Mouse (Mus musculus) forebrain, embryonic 16.5 days (tissue): Measurements from ENCODE around the gene Gm12800. TPM values are rescaled to one million over a fixed set of nuclear protein-coding genes. Genes with fewer than 3 reads are reported as not detected.
"Not testable (repeated sequence)": the region's sequence is repeated elsewhere in the genome, so short reads cannot be mapped to it uniquely, and the experiment has no call there.

ENCODE experiments used
- ATAC-seq: fragments of 200-750 bp; cut with Nextera tagmentation; 2 replicates; pipeline ENCODE4 v1.8.0; 2017; ENCODE audit warnings: mild to moderate bottlenecking, moderate library complexity
- H3K27ac ChIP-seq: fragments of 300-500 bp; sonication (generic); 2 replicates; pipeline ENCODE4 v1.5.1; 2014; ENCODE audit warnings: low read length, control low read depth
- H3K27me3 ChIP-seq: fragments of 300-500 bp; sonication (generic); replicated peaks from 2 replicates; pipeline ENCODE4 v1.6.1; 2014; ENCODE audit warnings: low read length; ENCODE audit not compliant: control insufficient read depth, insufficient read depth
- H3K36me3 ChIP-seq: fragments of 300-500 bp; sonication (generic); 2 replicates; pipeline ENCODE4 v1.6.1; 2014; ENCODE audit not compliant: control insufficient read depth, insufficient read depth
- H3K4me1 ChIP-seq: fragments of 300-500 bp; sonication (generic); replicated peaks from 2 replicates; pipeline ENCODE4 v1.6.1; 2014; ENCODE audit warnings: low read length; ENCODE audit not compliant: control insufficient read depth, insufficient read depth
- H3K4me2 ChIP-seq: fragments of 300-500 bp; sonication (generic); 2 replicates; pipeline ENCODE4 v1.6.1; 2014; ENCODE audit warnings: mild to moderate bottlenecking, low read length, control low read depth
- H3K4me3 ChIP-seq: fragments of 300-500 bp; sonication (generic); replicated peaks from 2 replicates; pipeline ENCODE4 v1.5.1; 2014; ENCODE audit warnings: mild to moderate bottlenecking, low read length, control low read depth
- H3K9ac ChIP-seq: fragments of 300-500 bp; sonication (generic); replicated peaks from 2 replicates; pipeline ENCODE4 v1.6.1; 2014; ENCODE audit warnings: low read depth, low read length, control low read depth
- H3K9me3 ChIP-seq: fragments of 300-500 bp; sonication (generic); 2 replicates; pipeline ENCODE4 v1.6.1; 2016; ENCODE audit warnings: low read length; ENCODE audit not compliant: control insufficient read depth
- WGBS: fragments of 180-500 bp; shearing (Covaris S2); extraction: QIAGEN DNeasy Blood & Tissue Kit; methylation state at CpG from one replicate; pipeline ENCODE4 v1.1.7; 2014; 5-methylcytosine and 5-hydroxymethylcytosine counted together
- polyA plus RNA-seq: library from polyadenylated mRNA; unstranded; fragments of >200 nt; fragmentation: Nextera tagmentation; extraction: Ambion mirVana; gene quantifications from 2 replicates; pipeline ENCODE4 v1.2.1, GENCODE M21; 2015

Gm12800 gene
- not detected in 2 replicates for polyA plus RNA-seq

DNA sequence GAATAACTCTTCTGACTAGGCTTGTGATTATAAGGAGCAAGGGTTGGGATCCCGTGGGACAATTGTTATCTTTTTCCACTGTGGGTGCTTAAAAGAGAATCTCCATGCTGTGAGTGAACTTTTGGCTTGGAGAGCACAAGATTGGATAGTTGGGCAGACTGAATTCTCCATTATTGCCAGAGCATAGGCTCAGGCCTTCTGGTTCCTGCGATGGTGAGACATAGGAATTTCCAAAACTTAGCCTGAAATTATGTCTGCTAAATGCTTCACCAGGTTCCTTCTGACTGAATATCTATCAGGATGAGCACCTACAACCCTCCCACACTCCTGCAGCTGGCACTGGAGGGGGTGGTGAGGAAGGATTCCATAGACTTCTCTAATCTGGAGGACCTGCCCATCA lies at the start of gene Gm12800:
Gene Gm12800 (plus strand): TSS at position 301 of the 400 bp plus-strand sequence.
- H3K9ac ChIP-seq, H3K4me1 ChIP-seq, H3K36me3 ChIP-seq, H3K9me3 ChIP-seq, H3K27me3 ChIP-seq, H3K4me2 ChIP-seq, H3K27ac ChIP-seq, ATAC-seq, H3K4me3 ChIP-seq: not testable (repeated sequence)
- WGBS: 94% methylated on average over 1 of the region's 2 CpGs

DNA sequence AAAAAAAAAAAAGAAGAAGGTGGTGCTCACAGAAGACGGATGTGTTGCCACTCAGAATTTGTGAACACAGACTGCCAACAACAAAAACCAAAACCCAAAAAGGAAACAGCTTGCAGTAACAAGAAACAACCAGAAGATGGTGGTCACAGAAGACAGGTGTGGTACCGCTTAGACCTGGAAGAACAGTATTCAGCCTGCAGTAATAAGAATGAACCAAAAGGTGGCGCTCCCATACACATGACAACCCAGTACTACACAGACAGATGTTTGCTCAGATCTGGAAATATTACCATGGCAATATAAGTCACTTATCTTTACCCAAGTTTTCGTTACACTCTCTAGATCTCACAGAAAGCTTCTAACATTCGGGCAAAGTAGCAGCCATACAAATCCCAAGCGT lies 48.0 kb upstream of the Gm12800 start:
- Histone ChIP-seq H3K36me3 (no peaks in the 10 kb centered on the region), H3K9me3 (no peaks in the 10 kb centered on the region), H3K27me3 (no peaks in the 10 kb centered on the region), H3K4me2 (no peak overlapping the region), H3K27ac (no peak overlapping the region), H3K4me1 (no peaks in the 10 kb centered on the region), H3K4me3 (no peak overlapping the region), H3K9ac (no peak overlapping the region)
- WGBS: 52% methylated on average over 6 of the region's 6 CpGs
- ATAC-seq: no peak

DNA sequence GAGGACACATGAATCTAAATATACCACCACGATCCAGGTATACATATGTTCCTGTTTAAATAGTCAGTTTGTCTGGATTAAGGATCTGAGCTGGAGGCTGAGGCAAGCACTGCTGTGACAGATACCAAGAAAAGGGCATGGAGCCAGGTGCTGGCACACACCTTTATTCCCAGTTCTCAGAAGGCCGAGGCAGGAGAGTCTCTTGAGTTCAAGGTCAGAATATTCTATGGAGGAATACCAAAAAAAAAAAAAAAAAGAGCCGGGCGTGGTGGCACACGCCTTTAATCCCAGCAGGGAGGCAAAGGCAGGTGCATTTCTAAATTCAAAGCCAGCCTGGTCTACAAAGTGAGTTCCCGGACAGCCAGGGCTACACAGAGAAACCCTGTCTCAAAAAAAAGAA lies 46.6 kb upstream of the Gm12800 start:
- 94% methylated on average over 6 of the region's 6 CpGs for WGBS
- no peak overlapping the region for H3K4me2 ChIP-seq
- no peaks in the 10 kb centered on the region for H3K27me3 ChIP-seq
- no peak for ATAC-seq
- no peaks in the 10 kb centered on the region for H3K9me3 ChIP-seq
- no peak overlapping the region for H3K4me3 ChIP-seq
- H3K27ac ChIP-seq: no peak overlapping the region
- H3K9ac ChIP-seq: no peak overlapping the region
- no peaks in the 10 kb centered on the region for H3K4me1 ChIP-seq
- no peaks in the 10 kb centered on the region for H3K36me3 ChIP-seq

- WGBS: 67% methylated on average over 2 of the region's 2 CpGs
- not testable (repeated sequence) for H3K4me1 ChIP-seq, H3K4me2 ChIP-seq, ATAC-seq, H3K4me3 ChIP-seq, H3K9me3 ChIP-seq, H3K27ac ChIP-seq, H3K9ac ChIP-seq, H3K36me3 ChIP-seq, H3K27me3 ChIP-seq
Observed at GRCm38 (mm10) chr4:101872031-101872430, 36.9 kb upstream of the Gm12800 start.

DNA sequence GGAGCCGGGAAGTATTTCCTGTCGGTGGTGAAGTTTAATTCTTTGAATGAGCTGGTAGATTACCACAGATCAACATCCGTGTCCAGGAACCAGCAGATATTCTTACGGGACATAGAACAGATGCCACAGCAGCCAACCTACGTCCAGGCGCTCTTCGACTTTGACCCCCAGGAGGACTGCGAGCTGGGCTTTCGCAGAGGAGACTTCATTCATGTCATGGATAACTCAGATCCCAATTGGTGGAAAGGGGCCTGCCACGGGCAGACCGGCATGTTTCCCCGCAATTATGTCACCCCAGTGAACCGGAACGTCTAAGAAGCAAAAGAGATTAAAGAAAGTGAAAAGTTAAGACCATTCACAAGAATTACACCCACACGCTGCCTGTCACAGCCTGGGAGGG lies 33.2 kb upstream of the Gm12800 start:
- H3K9ac ChIP-seq, H3K4me3 ChIP-seq, H3K27ac ChIP-seq, H3K36me3 ChIP-seq, H3K4me2 ChIP-seq, H3K4me1 ChIP-seq, H3K27me3 ChIP-seq, ATAC-seq, H3K9me3 ChIP-seq: not testable (repeated sequence)
- WGBS: 91% methylated on average over 15 of the region's 15 CpGs

GRCm38 (mm10) chr4:101883641-101884040 lies 25.3 kb upstream of the Gm12800 start:
- H3K36me3 ChIP-seq: no peaks in the 10 kb centered on the region
- 52% methylated on average over 3 of the region's 3 CpGs for WGBS
- H3K4me1 ChIP-seq: no peaks in the 10 kb centered on the region
- H3K4me3 ChIP-seq: no peak overlapping the region
- no peak overlapping the region for H3K27ac ChIP-seq
- no peaks in the 10 kb centered on the region for H3K27me3 ChIP-seq
- no peak for ATAC-seq
- no peaks in the 10 kb centered on the region for H3K9me3 ChIP-seq
- no peak overlapping the region for H3K9ac ChIP-seq
- no peak overlapping the region for H3K4me2 ChIP-seq

GRCm38 (mm10) chr4:101889377-101889776 lies 19.5 kb upstream of the Gm12800 start:
- no peak overlapping the region for H3K4me2 ChIP-seq
- no peak overlapping the region for H3K9ac ChIP-seq
- ATAC-seq: no peak
- H3K4me3 ChIP-seq: no peak overlapping the region
- no peaks in the 10 kb centered on the region for H3K9me3 ChIP-seq
- no peaks in the 10 kb centered on the region for H3K27me3 ChIP-seq
- no peak overlapping the region for H3K27ac ChIP-seq
- no peaks in the 10 kb centered on the region for H3K4me1 ChIP-seq
- no peaks in the 10 kb centered on the region for H3K36me3 ChIP-seq

DNA sequence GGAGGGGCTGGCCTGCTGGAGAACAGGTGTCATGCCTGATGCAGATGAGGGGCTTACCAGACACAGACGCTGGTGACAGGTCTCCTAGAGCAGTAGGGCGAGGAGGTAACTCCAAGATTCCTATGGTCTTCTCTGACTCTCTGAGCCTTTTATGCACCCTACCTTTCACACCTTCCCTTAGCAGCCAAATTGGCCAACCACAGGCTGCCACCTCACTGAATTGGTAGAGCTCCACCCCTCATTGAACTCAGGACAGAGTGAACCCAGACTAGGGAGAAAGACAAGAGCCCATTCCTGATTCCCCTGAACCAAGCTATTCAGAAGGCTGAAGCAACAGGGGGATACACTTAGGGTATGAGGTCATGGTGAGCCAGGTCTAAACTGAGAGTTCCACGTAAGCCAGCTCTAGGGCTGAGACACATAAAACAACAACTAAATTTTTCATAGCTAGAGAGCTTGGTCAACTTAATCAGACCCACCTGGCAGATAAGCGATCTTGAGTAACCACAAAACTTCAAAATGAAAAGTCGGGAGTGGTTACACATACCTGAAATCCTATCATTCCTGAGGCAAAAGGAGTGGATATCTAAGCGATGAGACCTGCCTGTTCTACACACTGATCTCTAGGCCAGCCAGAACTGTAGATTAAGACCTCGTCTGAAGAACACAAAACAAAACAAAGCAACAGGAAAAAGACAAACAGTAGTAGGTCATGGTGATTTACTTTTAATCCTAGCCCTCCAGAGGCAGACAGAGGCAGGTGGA lies 15.1 kb upstream of the Gm12800 start, which contains the start of gene C130073F10Rik:
Gene C130073F10Rik (minus strand): TSS at position 134 of the 765 bp plus-strand sequence.
- ATAC-seq: no peak
- no peaks in the 10 kb centered on the region for H3K9me3 ChIP-seq
- 87% methylated on average over 7 of the region's 7 CpGs for WGBS
- H3K27ac ChIP-seq: no peak within 1 kb of the TSS
- H3K27me3 ChIP-seq: no peaks in the 10 kb centered on the region
- H3K9ac ChIP-seq: no peak within 1 kb of the TSS
- H3K4me2 ChIP-seq: no peak within 1 kb of the TSS
- H3K4me3 ChIP-seq: no peak within 1 kb of the TSS
- no peaks in the 10 kb centered on the region for H3K4me1 ChIP-seq
- no peaks in the 10 kb centered on the region for H3K36me3 ChIP-seq

DNA sequence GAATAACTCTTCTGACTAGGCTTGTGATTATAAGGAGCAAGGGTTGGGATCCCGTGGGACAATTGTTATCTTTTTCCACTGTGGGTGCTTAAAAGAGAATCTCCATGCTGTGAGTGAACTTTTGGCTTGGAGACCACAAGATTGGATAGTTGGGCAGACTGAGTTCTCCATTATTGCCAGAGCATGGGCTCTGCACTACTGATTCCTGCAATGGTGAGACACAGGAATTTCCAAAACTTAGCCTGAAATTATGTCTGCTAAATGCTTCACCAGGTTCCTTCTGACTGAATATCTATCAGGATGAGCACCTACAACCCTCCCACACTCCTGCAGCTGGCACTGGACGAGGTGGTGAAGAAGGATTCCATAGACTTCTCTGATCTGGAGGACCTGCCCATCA lies 31.2 kb downstream of the Gm12800 start, which contains the start of gene Gm12794:
Gene Gm12794 (plus strand): TSS at position 301 of the 400 bp plus-strand sequence.
- H3K27ac ChIP-seq: not testable (repeated sequence)
- WGBS: 79% methylated on average over 2 of the region's 2 CpGs

More for the DNA sequence above, 31.2 kb downstream of the Gm12800 start, which contains the start of gene Gm12794:
- H3K4me3 ChIP-seq, H3K9me3 ChIP-seq, H3K36me3 ChIP-seq, H3K9ac ChIP-seq, H3K4me2 ChIP-seq, H3K27me3 ChIP-seq, ATAC-seq, H3K4me1 ChIP-seq: not testable (repeated sequence)
